Mouse (Mus musculus) liver, postnatal 0 days (tissue): ENCODE measurements at regions not wholly inside any gene's neighbourhood (a gene's known extent, or its start where the extent isn't known, plus 50 kb on each side); places are given as distances from the start of the nearest gene placed in this dataset.

ENCODE experiments used
- CTCF ChIP-seq: sonication (generic); IDR thresholded peaks from 2 replicates; pipeline ENCODE4 v1.5.1; 2016; ENCODE audit warnings: antibody characterized with exemption, low read depth
- EP300 ChIP-seq: IDR thresholded peaks from 2 replicates; pipeline ENCODE4 v1.6.1; 2016; ENCODE audit warnings: antibody characterized with exemption, low read depth, mild to moderate bottlenecking

DNA sequence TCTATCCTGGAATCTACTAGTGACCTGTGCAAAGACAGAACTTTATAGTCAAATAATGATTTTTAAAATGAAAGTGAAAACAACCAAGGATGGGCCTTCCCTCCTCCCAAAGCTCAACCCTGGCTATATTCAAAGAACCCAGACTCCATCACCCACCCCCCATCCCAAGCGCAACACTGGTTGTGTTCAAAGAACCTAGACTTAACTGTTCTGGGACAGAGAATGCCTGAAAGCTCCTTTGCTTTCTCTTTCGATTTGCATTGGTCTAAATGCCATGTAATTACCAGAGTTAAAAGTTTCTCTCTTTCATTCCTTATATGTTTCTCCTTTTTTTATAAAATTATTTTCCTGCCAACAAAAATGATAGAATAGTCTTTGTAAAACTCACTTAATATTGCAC lies 98.6 kb upstream of the Samsn1 start:
- TF ChIP-seq CTCF: no peak
- TF ChIP-seq EP300: no peak
